Mouse (Mus musculus) ES-E14 (cell line): ENCODE measurements around the gene Pik3c2g. TPM values are rescaled to one million over a fixed set of nuclear protein-coding genes. Genes with fewer than 3 reads are reported as not detected.

Source experiments
- DNase-seq: peaks from one replicate; pipeline ENCODE4 v3.0.0-alpha.2; 2013; ENCODE audit warnings: low read depth, low spot score
- H3K27ac ChIP-seq: 2 replicates; pipeline ENCODE4 v1.5.1; 2012; ENCODE audit warnings: low read depth, mild to moderate bottlenecking, low read length, moderate library complexity, mixed read lengths; ENCODE audit not compliant: poor library complexity, insufficient read depth, severe bottlenecking
- H3K36me3 ChIP-seq: 2 replicates; pipeline ENCODE4 v1.6.1; 2012; ENCODE audit warnings: mild to moderate bottlenecking, low read length, moderate library complexity, mixed read lengths; ENCODE audit not compliant: control insufficient read depth, poor library complexity, insufficient read depth, severe bottlenecking
- H3K4me1 ChIP-seq, 2 experiments: fragments of 150-350 bp in 1 of 2; sonication (generic) in 1 of 2; 2 replicates each; pipeline ENCODE4 v1.6.1; 2012; ENCODE audit warnings: low read length in 2 of 2, mild to moderate bottlenecking in 1 of 2, mixed read lengths in 1 of 2; ENCODE audit not compliant: control insufficient read depth in 2 of 2, insufficient read depth in 2 of 2, poor library complexity in 1 of 2
- H3K4me3 ChIP-seq, 2 experiments: fragments of 150-350 bp in 1 of 2; sonication (generic) in 1 of 2; 2 replicates each; pipeline ENCODE4 v1.5.1; 2012; ENCODE audit warnings: low read length in 2 of 2, low read depth in 1 of 2, mild to moderate bottlenecking in 1 of 2, mixed read lengths in 1 of 2; ENCODE audit not compliant: insufficient read depth in 1 of 2, poor library complexity in 1 of 2, severe bottlenecking in 1 of 2
- H3K9ac ChIP-seq: 2 replicates; pipeline ENCODE4 v1.6.1; 2012; ENCODE audit warnings: low read depth, mild to moderate bottlenecking, low read length, mixed read lengths; ENCODE audit not compliant: poor library complexity, insufficient read depth, severe bottlenecking
- H3K9me3 ChIP-seq: fragments of 150-350 bp; sonication (generic); 2 replicates; pipeline ENCODE4 v1.6.1; 2012; ENCODE audit warnings: low read depth, mild to moderate bottlenecking, low read length; ENCODE audit not compliant: control insufficient read depth, insufficient read depth
- CHD2 ChIP-seq: IDR thresholded peaks from 2 replicates; pipeline ENCODE4 v1.6.1; 2014; ENCODE audit warnings: mild to moderate bottlenecking, low read depth, low read length, inconsistent platforms
- HCFC1 ChIP-seq: IDR thresholded peaks from 2 replicates; pipeline ENCODE4 v1.6.1; 2012; ENCODE audit warnings: low read length, inconsistent platforms, borderline replicate concordance; ENCODE audit not compliant: insufficient read depth
- MAFK ChIP-seq: IDR thresholded peaks from 2 replicates; pipeline ENCODE4 v1.6.1; 2014; ENCODE audit warnings: mild to moderate bottlenecking, low read depth, low read length, inconsistent platforms; ENCODE audit not compliant: insufficient read depth
- ZC3H11A ChIP-seq: IDR thresholded peaks from 2 replicates; pipeline ENCODE4 v1.6.1; 2012; ENCODE audit warnings: low read depth, mild to moderate bottlenecking, inconsistent platforms, low read length, borderline replicate concordance
- ZNF384 ChIP-seq: IDR thresholded peaks from 2 replicates; pipeline ENCODE4 v1.6.1; 2012; ENCODE audit warnings: low read depth, low read length, inconsistent platforms
- in situ Hi-C, 2 experiments: fragments of 600-800 bp; cut with MboI; formaldehyde crosslinking; loops; one replicate each; pipeline ENCODE4 v1.15.1; 2025; ENCODE audit warnings: low sequenced_read_pairs in 2 of 2, inconsistent platforms in 1 of 2; ENCODE audit not compliant: unreplicated experiment in 2 of 2
- total RNA-seq: library from RNA; depleted of rRNA; stranded (reverse); fragments of 300-350 nt; gene quantifications from 2 replicates; pipeline ENCODE4 v1.2.3, GENCODE M21; 2012

The Pik3c2g gene
- total RNA-seq, 1 experiment, result not detected

GRCm38 (mm10) chr6:139751022-139751421 lies 164.0 kb downstream of the Pik3c2g start:
- H3K9ac ChIP-seq, result no peak overlapping the region
- in situ Hi-C loops, result no loop called here
- no peaks in the 10 kb centered on the region for H3K4me1 ChIP-seq
- TF ChIP-seq CHD2 (no peak), HCFC1 (no peak), MAFK (no peak), ZNF384 (no peak), ZC3H11A (no peak)
- no peaks in the 10 kb centered on the region for H3K9me3 ChIP-seq
- DNase-seq, result no peak
- no peak overlapping the region for H3K4me3 ChIP-seq
- H3K27ac ChIP-seq, result no peak overlapping the region
- H3K36me3 ChIP-seq, result no peaks in the 10 kb centered on the region

GRCm38 (mm10) chr6:139757876-139758275 lies 170.9 kb downstream of the Pik3c2g start:
- Histone ChIP-seq H3K9me3 (no peaks in the 10 kb centered on the region), H3K4me1 (no peaks in the 10 kb centered on the region), H3K9ac (no peak overlapping the region; the same call in 1 of the 2 replicates), H3K4me3 (no peak overlapping the region), H3K36me3 (no peaks in the 10 kb centered on the region), H3K27ac (no peak overlapping the region)
- no peak for DNase-seq
- in situ Hi-C loops, result no loop called here
- TF ChIP-seq ZNF384 (no peak), HCFC1 (no peak), MAFK (no peak)

- H3K9ac ChIP-seq, result no peak overlapping the region
- H3K36me3 ChIP-seq, result no peaks in the 10 kb centered on the region
- H3K4me1 ChIP-seq, result no peaks in the 10 kb centered on the region
- no peak for TF ChIP-seq ZNF384
- TF ChIP-seq ZC3H11A, result no peak
- TF ChIP-seq MAFK, result no peak
- TF ChIP-seq HCFC1, result no peak
- TF ChIP-seq CHD2, result no peak
- no peak overlapping the region for H3K27ac ChIP-seq
- H3K9me3 ChIP-seq, result no peaks in the 10 kb centered on the region
- H3K4me3 ChIP-seq, result no peak overlapping the region
- in situ Hi-C loops, result no loop called here
- no peak for DNase-seq
Measured at GRCm38 (mm10) chr6:139760978-139761377, 174.0 kb downstream of the Pik3c2g start.

- no peak overlapping the region for H3K9ac ChIP-seq
- TF ChIP-seq HCFC1, result no peak
- no peak for TF ChIP-seq CHD2
- TF ChIP-seq ZC3H11A, result no peak
- TF ChIP-seq ZNF384, result no peak
- TF ChIP-seq MAFK, result no peak
- H3K4me3 ChIP-seq, result no peak overlapping the region
- no peaks in the 10 kb centered on the region for H3K9me3 ChIP-seq
- no peak overlapping the region for H3K27ac ChIP-seq
- in situ Hi-C loops, result no loop called here
- no peaks in the 10 kb centered on the region for H3K36me3 ChIP-seq
- DNase-seq, result no peak
- H3K4me1 ChIP-seq, result no peaks in the 10 kb centered on the region
Measured at GRCm38 (mm10) chr6:139764398-139764797, 177.4 kb downstream of the Pik3c2g start.

GRCm38 (mm10) chr6:139769744-139770473 lies 182.9 kb downstream of the Pik3c2g start:
- no peak for DNase-seq
- no peak overlapping the region for H3K9ac ChIP-seq
- in situ Hi-C loops, result no loop called here
- TF ChIP-seq ZC3H11A, result no peak
- TF ChIP-seq CHD2, result no peak
- no peak for TF ChIP-seq ZNF384
- no peak for TF ChIP-seq MAFK
- TF ChIP-seq HCFC1, result no peak
- H3K9me3 ChIP-seq, result no peaks in the 10 kb centered on the region
- H3K27ac ChIP-seq, result no peak overlapping the region
- no peaks in the 10 kb centered on the region for H3K36me3 ChIP-seq
- H3K4me3 ChIP-seq, result no peak overlapping the region
- no peaks in the 10 kb centered on the region for H3K4me1 ChIP-seq
